Mouse (Mus musculus): ENCODE measurements around the gene Grin2a. TPM values are rescaled to one million over a fixed set of nuclear protein-coding genes. Genes with fewer than 3 reads are reported as not detected.

Grin2a gene
- 1.0 and 1.1 TPM in 2 replicates for polyA plus RNA-seq (2012; rRNA removed)

DNA sequence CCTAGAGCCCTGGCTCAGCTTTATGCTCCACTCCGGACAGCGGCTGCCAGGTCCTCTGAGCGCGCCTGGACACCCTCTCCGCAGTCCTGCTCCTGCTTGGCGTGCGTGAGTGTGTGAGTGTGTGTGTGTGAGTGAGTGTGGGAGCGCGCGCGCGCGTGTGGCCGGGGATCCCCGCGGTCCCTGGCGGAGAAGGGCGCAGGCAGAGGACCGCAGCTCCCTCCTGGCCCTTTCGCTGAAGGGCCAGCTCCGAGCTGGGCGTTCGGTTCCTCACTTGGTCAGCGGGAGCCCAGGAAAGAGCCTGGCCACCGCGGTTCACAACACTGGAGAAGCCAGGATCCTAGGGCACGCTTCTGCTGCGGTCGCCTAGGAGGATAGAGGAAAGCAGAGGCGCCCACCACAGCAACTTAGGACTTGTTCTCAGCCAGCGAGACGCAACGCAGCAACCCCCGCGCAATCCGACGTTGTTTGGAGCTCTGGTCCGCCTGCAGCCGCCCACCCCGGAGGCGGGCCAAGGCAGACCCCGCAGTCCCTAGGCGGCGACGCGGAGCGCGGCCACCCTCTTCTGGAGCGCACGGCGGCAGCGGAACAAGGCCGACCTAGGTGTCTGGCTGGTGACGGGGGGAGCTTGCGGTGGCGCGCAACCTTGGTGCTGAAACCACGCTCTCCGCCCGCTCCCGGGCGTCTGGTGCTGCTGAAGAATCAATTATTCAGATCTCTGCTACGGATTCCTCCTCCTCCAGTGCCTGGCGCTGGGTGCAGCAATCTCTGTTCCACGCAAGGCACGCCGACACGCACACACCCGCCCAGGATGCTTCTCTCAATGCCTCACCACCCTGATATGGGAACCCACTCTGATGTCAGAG lies at the start of gene Grin2a:
Gene Grin2a, minus strand, starts transcription at position 610 of the 863 bp plus-strand sequence.

Other genes starting within 250 kb of the Grin2a start
- 0.86 and 3.0 TPM in 2 replicates for gene Rpl39l, start 174.7 kb upstream of the Grin2a start, polyA plus RNA-seq (2012; rRNA removed)
- 0.23 and 0.51 TPM in 2 replicates for gene Atf7ip2, start 197.2 kb upstream of the Grin2a start, polyA plus RNA-seq (2012; rRNA removed)